Mouse (Mus musculus) olfactory bulb, adult 2 months (tissue): ENCODE measurements around the gene Sumo3.

Experiments
- CTCF ChIP-seq: fragments of 200-500 bp; IDR thresholded peaks from 2 replicates; pipeline ENCODE4 v1.5.1; 2012; ENCODE audit warnings: low read depth, mild to moderate bottlenecking, low read length, moderate library complexity; ENCODE audit not compliant: insufficient read depth
- POLR2A ChIP-seq: fragments of 200-500 bp; IDR thresholded peaks from 2 replicates; pipeline ENCODE4 v1.6.1; 2012; ENCODE audit warnings: mild to moderate bottlenecking, low read depth, low read length, moderate library complexity; ENCODE audit not compliant: insufficient read depth

GRCm38 (mm10) chr10:77613409-77613808 is 7.5 kb downstream of the Sumo3 start:
- TF ChIP-seq POLR2A: no peak
- no peak for TF ChIP-seq CTCF
